Mouse (Mus musculus): ENCODE measurements at regions not wholly inside any gene's neighbourhood (a gene's known extent, or its start where the extent isn't known, plus 50 kb on each side); places are given as distances from the start of the nearest gene placed in this dataset.

DNA sequence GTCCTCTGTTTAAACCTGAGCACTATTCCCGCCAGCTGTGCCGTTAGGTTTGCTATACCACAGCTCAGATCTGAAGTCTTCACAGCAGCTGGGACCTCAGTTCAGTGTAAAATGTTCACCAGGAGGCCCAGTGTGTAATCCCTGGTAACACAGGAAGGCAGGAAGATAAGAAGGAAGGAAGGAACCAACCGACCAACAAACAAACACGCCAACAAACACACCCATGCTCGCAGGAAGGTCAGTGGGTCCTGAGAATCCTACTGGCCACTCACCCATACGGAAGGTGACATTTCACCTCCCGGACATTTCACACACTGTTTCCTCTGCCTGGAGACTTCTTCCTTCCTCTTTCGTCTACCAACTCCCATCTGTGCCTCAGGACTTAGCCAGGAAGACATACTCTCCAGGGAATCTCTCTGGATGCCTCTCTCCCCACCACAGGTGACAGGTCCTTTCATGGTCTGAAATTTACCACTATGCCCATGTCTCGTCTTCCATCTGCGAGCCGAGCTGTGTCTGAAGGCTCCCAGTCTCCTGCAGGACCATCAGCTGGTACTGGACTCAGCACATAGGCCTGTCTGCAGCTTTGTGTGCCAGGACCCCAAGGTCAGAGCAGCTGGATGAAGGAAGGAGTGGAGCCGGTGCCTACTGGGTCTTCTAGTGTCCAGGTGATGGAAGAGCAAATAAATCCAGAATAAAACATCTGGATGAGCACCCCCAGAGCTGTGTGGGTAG lies 61.1 kb upstream of the Xpa start:
- DNase-seq: no peak

DNA sequence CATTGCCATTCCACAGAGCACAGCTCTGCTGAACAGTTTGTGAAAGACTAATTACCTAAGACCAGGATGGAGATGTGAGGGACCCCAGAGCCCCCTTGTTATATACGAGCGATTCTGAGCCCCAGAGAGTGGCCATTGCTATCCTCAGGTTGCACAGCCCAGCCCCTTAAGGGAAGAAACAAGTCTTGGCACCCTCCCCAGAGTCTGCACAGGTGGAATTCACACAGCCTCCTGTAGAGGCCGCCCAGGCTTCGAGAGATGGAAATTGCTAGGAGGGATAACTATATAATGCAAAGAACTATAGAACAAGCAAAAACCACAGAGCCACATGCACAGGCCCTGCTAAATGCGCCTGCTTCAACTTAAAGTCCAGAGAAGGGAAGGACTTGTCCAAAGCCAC lies 62.7 kb upstream of the Xpa start:
- DNase-seq: no peak

DNA sequence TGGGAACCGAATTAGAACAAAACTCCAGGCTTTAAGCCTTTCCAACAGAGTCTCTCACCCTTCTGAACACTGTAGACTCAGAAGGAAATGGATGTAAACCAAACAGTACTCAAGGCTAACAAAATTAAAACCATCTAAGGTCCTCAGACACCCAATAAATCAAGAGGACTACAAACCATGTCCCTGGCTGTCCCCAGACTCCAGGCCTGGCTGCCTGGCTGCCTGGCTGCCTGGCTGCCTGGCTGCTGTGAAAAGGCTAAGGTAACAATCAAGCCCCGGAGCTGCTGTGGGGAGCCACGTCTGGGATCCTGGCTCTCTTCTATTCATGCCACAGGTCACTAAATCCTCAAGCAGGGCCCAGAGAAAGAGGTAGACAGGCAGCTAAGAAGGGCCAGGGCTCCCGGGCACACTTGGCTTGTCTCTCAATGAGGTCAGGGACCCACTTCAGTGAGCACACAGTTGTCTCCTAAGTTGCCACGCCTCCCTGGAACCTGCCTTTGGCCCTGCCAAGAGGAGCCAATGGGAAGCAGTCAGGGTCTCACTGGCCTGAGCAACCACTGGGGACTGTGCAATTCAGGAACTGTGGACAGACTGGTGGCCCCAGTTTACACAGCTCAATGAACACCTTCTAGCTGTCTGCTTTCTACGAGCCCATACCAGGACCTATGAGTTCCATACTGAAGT lies 72.6 kb upstream of the Xpa start:
- DNase-seq: no peak

DNA sequence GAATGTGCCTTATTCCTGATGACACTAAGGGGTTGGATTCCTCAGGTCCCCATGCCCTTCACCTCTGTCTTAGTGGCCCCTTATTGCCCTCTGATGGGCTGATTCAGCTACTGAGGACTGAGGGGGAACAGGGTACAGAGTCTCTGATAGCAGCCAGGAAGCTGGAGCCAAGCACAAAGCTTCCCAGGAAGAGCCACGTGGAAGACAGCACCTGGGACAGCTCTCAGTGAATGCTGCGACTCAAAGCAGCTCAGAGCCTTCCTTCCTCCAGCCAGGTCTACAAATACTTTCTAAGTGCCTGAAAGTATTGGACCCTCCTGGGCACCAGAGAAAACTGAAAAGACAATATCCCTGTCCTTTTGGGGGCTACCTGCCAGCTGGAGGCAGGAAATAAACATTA lies 72.3 kb upstream of the Foxe1 start:
- no peak for DNase-seq

DNA sequence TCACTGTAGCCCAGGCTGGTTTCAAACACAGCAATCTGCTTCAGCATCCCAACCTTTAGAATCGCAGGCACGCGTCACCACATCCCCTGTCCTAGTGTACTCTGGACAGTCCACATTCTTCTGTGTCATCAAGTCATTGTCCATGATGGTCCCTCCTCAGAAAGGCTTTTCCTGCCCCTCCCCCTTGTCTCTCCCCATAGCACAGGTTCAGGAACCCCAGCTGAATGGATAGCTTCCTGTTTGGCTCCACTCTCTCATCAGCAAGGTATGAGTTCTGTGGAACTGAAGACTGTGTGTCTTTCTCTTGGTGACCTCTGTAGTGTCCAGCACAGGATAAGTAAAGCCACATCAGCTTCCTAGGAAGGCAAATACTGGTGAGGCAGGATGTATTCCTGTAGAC lies 67.6 kb upstream of the Foxe1 start:
- no peak for DNase-seq

DNA sequence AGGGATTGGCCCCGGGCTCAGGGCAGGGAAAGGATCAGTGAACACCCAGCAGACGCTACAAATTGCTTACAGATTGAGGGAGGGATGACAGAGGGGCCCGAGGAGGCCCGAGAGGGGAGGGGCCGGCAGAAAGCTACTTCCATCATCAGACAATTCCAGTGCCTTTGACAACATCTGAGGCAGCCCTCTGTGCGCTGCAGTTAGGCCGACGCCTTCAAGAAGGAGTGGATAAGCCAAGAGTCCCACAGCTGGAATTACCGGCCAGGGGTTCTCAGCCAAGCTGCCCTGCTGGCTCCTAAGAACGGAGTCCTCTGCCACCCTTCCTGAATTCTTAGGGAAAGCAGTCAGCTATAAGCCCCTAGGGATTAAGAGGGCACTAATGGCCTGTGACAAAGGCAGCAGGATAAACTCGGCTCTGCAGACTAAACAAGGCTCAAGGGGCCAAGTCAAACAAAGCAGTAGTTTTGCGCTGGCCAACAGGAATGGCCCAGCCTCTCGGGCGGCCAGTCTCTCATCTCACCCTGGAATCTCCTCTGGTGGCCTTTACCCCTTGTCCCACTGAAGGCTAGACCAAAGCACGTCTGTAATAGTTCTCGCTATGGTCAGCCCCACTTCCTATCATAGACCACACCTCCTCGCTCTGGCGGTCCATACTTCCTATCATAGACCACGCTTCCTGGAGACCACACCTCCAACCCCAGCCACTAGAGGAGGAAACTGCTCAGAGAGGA lies 66.4 kb upstream of the Foxe1 start:
- DNase-seq: peak; percentile 67 to 68

DNA sequence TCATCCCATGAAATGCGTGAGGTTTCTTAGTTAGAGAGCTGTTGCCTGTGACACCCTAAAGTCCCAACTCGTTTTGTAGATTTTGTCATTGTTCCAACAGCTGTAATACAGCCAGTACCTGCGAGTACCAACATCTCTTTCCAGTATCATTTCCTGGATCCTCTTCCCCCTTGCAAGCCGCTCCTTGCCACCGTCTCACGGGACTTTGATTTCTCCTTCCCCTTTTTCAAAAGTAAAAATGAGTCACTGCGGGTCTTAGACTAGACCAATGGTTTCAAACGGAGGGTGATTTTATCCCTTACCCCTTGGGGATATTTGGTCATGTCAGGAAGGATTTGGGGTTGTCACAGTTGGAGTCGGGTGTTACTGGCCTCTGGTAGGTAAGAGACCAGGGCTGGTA lies 56.5 kb upstream of the Foxe1 start:
- DNase-seq: no peak

DNA sequence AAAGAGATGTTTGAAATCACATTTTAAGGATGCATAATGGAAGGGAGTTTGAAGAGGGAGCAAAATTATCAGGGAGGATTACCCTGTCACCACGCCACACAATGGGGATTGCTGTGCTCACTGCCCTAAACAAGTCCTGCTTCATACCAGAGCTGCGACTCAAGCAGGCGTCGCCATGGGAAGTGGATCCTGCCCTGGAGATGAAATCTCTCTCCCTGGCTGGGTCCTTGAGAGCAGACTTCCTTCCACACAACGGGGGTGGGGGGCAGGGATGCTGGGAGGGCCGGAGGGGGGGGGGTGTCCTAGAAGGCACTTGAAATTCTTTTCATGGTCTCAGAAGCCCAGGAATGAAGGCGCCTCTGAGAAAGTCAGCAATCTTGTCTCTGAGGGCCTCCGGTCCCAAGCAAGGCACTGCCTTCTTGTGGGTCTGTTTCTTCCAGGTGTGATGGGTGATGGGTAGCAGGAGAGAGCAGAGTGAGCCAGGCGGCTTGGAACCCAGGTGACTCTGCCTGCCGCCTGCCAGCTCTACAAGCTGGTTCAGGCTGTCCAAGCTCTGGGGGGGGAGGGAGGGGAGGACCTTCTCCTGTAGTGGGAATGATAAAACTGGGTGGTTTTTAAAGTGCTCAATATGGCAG lies 51.7 kb upstream of the Foxe1 start:
- peak in 1 of 2 experiments; percentile 41 for DNase-seq

Data from lung, postnatal 4 days (tissue).